Mouse (Mus musculus) 3134 (cell line): ENCODE results near the gene Gm28048.

Experiments
- DNase-seq: peaks from one replicate; pipeline ENCODE4 v3.0.0-alpha.2; 2011; ENCODE audit warnings: low spot score; ENCODE audit not compliant: insufficient read length; ENCODE audit errors: extremely low read depth

Gene Gm28048

DNA sequence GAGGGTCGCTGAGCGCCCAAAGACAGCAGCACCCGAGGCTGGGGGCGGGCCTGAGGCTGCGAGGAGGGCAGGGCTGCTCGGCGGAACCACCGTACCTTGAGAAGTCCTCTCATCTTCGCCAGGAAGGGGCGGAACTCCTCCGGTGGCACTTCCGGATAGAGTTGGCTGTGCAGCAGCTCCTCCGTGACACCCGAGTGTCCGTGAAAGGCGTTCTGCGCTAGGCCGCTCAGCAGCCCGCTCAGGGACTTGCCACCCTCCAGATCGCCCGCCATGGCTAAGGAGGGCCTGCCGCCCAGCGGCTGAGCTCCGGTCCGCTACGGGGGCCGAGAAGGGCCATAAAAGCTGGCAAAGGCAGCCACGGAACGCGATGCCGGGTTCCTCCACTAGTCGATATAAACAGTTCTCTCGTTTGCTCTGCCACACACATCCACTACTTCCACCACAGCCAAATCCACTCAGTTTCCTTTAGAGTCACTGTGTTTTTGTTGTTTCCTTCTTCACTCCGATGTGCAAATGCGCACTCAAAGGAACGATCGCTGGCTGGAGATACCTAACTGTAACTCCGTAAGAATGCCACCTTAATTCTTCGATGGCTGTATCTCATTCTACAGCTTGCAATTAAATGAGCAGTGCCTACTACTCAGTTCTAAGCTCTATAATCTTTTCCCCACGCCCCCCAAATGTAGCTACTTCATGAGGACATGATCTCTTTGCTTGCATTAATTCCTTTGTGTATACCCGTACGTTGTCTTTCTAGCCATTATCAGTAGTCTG is at the start of gene Gm28048, which contains the start of gene Commd1:
Gene Gm28048, minus strand, starts transcription at position 107 of the 774 bp plus-strand sequence.
Gene Commd1, minus strand, starts transcription at position 399 of the 774 bp plus-strand sequence.
- DNase-seq, result peak; percentile 96

DNA sequence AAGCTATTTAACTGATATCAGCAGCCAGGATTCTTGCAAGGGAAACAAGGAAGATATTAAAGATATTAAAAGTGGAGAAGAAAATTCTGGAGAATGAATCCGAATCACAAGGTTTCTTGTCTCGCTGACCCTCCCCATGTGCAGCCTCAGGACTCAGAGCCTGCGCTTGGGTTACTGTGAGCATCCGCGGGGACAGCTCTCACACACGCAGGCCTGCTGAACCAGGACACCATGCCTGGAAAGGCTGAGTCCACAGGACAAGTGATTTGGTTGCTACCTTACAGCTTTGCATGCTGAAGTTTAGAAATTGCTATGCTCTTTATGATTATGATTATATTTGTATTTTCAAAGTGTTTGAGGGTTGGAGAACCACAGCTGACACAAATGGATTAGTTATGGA is 47.5 kb upstream of the Gm28048 start:
- DNase-seq, result no peak

DNA sequence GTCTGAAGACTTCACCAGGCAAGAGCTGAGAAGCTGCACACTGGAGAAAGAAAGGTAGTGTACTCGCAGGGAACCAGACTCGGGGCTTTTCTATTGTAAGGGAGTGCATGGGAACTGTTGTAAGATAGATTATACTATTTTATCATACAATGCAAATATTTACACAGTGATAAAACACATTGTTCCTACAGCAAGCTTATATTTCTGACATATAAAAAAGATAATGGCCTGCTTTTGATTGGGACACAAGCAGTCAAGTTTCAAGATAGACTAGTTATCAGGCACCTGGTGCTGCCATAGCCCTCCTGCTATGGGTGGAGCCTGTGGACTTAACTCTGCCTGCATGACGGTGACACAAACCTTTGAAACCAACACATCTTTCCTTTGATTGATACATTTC is 47.1 kb upstream of the Gm28048 start:
- no peak for DNase-seq

DNA sequence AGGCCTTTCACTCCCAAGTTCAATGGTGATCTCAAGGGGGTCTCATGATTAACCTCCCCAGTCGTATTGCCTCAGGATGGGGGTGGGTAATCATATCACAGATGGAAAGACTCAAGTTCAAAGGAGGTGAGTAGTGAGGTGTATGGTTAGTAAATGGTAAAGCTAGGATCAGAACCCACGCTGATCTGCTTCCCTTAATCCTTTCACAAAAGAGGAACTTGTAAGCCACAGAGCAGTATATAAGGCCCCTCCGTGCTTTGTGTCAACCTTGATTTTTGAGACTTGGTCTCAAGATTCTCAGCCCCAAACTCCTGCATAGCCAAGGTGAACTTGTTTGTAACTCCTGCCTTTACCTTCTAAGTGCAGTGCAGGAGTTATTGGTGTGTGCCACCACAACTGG is 42.3 kb upstream of the Gm28048 start:
- no peak for DNase-seq

DNA sequence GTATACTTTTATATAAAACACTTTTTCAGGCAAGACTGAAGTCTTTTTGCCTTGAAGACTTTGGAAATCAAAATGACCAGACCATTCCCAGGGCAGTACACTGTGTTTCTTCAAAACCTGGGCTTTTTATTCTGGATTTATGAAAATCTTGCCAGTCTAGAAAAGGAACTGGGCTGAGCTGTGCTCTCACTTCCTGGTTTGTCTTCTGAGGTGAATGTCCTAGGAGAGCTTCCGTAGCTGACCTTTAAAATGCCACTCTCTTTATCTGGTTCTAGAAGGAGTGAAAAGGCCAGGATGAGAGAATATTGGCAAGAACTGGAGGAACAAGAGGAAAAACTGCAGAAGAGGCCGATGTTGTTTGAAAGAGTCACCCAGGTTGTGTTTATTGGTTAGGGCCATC is 41.3 kb upstream of the Gm28048 start:
- DNase-seq, result no peak

DNA sequence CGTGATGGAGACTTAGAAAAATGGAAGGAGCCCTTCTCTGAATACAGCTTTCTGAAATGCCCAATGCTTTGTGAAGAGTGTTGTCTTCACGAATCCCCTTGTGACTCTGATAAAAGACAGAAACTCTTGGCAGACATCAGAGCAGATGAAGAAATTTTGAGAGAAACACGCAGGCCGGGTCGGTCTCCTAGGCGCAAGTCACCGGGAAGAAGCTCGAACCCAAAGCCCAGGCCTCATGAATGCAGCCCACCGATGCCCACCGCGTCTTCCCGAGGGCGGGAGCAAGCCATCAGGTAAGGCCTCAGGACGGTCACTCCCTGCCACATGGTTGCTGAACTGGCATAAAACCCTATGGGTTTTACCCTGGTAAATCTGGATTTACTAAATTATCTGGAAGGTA is 39.0 kb upstream of the Gm28048 start:
- no peak for DNase-seq

DNA sequence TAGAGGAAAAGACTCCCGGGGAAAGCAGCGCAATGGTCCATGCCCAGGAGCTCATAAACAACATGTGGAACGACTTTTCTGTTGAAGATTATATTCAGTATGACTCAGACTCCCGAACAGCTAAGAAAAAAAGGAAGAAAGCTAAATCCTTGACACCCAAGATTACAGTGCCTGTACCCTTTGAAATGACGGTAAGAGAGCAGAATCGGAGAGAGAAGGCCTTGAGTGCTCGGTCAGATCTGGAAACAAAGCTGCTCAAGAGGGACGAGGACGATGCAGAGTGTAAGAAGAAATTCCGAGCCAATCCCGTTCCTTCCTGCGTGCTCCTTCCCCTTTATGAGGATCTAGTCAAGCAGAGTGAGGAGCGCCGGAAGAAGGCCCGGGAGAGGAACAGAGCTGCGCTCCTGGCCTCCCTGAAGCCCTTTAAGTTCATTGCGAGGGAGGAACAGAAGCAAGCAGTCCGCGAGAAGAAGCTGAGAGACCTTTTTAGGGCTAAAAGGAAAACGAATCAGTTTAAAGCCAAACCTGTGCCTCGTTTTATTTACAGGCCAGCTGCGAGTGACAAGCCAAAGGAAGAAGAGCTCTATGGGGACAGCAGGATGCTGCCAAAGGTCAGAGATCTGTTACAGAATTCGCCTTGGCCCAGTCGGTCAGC is 38.4 kb upstream of the Gm28048 start:
- no peak for DNase-seq

DNA sequence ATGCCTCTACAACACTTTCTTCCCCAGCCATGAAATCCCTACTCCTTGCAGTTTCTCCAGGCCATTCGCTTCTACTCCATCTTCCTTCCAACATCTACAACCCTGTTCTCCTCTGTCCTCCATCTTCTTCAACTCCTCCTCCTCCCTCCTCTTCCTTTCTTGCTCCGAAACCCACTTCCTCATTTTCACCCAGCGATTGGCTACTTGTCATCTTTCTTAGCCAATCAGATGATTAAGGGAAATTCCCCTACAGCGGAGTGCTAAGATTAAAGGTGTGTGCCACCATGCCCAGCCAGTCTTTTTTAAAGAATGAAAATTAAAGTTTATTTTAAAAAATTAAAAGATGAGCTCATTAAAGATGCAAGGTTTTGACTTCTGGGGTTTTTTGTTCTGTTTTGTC is 36.1 kb upstream of the Gm28048 start:
- DNase-seq, result no peak

DNA sequence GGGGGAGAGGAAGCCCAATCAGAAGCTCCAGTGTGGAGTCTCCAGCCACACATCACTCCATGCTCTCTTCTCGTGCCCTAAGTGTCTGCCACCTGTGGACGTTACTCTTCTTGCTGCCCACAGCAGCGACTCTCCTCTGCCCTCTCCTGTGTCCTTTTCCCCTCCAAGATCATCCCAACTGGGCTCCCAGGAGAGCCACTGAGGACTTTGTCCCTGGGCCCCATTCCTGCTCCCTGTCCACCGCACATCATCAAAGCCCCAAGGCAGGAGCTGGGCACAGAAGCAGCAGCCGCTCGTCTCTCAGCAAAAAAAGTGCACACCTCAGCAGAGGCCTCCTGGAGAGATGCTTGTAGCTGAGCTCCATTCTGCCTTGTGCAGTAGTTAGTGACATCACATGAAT is 33.1 kb upstream of the Gm28048 start:
- DNase-seq, result no peak

DNA sequence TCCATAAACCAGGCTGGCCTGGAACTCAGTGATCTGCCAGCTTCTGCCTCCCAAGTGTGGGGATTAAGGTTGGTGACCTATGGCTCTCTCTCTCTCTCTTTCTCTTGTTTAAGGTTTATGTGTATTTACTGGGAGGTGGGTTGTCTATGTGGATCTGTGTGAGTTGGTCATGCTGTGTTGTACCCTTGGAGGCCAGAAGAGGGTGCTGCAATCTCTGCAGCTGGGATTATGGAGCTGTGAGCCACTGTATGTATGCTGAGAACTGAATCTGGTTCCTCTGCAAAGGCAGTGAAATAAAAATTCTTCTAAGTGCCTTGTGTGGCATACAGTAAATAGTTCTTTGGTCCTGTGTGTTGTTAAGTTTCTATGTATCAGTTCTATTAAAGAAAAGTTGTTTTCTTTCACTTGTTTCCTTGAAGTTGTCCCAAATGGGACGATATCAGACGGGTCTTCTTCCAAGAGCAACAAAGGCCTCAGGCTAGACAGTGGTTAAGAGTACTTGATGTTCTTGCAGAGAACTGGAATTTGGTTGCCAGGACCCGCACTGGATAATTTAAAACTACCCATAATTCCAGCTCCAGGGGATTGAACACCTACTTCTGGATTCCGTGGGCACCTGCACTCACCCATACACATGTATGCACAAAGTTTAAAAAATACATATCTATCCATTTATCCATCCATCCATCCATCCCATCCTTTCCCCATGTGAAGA is 31.8 kb upstream of the Gm28048 start:
- no peak for DNase-seq

DNA sequence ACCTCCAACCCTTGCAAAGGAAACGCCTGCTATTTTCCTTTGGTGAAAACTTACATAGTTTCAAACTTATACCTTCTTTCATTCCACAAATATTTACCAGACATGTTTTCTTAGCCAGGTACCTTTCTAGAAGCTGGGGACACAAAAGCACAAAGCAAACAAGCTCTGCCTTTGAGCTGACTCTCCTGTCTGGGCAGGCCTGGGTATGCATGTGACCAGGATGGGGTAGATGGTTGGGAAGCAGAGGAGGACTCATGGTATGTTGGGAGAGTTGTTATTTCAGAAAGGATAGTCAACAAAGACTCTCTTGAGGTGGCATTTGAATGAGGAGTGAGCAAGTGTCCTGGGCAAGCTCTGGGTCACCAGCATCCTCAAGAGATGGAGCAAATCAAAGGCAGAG is 31.2 kb upstream of the Gm28048 start:
- DNase-seq, result no peak

DNA sequence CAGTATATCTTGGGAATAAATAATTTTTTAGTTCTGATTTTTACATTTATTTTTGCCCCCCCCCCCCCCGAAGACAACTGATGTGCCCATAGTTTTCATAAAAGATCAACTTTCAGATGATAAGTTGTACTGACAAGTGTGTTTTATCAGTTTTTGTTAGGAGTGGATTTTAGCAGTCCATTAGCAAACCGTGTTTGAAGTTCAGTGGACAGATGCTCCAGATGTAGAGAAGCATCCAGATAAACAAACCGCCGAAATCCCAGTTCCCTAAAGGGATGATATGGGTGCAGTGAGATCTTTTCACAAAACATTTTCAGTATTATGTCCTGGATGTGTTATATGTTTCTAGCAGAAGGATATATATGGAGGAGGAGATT is 26.9 kb upstream of the Gm28048 start:
- DNase-seq, result no peak

DNA sequence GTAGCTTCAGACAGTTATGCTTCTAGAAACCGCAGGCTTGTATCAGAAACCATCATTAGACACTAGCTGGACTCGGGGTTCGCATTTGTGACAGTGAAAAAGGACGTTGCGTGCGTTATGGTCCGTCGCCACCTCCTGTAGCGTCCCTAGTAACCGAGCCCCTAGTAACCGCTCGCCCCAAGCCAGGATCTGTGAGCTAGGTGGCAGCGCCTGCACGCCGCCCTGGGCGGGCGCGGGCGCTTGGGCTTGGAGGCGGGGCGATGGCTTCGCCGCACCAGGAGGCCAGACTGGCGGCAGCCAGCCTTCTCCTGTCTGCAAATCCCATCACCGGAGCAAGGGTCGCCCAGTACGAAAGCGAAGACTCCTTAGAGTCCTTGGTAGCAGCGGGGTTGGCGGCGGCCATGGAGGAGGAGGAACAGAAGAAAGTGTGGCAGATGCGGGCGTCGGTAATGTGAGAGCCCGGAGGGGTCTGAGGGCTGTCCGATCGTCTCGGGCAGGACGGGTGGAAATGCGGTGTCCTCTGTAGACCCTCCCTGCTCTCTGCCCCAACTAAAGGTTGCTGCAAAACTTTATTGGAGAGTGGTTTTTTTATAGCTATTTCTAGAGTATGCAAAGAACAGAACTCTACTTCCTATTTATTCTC is 26.4 kb upstream of the Gm28048 start:
- DNase-seq, result peak; percentile 94

DNA sequence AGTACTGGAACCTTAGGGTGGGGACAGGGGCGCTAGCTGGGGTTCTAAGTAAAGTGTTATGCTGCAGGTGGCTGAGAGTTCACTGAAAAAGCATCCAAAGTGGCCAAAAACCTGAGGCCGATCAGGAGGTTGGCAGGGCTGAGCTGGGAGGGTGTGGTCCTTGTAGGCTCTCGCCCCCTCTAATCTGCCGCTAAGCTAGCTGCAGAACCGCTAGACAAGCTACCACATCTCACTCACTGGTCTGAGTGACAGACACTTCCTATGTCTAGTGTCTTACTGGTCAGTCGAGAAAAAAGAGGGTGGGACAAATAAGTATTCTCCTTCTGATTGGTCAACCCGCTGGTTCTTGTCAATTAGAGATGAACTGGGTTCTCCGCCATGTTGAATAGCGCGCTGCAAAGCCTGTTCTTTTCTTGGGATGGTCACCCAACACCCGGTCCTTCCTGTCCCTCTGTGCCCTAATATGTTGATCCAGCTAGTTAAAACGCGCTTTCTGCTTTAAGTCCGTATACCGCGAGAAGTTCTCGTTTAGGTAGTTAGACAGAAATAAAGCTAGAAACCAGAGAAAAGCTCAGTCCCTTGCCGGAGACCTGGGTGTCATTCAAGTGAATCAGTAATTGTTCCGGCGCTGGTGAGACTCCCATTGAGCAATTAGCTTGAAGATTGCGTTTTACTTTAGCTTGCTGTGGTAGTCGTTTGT is 25.7 kb upstream of the Gm28048 start, which contains the start of gene Fam161a:
Gene Fam161a, plus strand, starts transcription at position 51 of the 700 bp plus-strand sequence.
- DNase-seq, result peak; percentile 73

DNA sequence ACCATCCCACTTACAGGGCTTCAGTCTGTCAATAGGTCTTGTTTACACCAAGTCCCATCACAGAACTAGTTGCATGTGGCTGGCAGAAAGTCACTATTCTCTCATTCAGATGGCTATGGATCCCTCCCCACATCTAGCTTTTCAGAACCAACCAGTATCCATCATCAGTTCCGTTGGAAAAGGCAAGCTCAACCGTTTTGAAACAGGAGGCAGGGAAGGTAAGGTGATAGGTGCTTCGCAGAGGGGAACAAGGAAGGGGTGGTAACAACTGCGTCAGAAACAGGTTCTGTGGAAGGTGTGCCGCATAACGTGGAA is 25.2 kb upstream of the Gm28048 start:
- no peak for DNase-seq

DNA sequence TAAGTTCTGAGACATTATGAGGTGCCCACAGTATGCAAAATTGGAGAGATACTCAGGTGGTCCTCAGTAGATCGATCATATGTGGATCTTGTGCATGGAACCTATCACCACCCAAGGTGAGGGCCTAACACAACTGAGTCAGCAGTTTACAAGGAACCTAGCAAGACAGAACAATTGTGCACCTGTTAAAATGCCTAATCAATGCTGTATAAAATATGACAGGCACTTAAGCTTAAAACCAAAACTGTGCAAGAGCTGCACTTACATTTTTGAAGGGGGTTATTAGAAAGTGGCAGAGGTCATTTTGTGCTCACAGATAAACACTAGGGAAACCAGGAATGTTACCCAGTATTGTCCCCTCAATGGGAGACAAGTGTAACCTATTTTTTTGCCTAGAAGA is 23.4 kb upstream of the Gm28048 start:
- DNase-seq, result no peak

DNA sequence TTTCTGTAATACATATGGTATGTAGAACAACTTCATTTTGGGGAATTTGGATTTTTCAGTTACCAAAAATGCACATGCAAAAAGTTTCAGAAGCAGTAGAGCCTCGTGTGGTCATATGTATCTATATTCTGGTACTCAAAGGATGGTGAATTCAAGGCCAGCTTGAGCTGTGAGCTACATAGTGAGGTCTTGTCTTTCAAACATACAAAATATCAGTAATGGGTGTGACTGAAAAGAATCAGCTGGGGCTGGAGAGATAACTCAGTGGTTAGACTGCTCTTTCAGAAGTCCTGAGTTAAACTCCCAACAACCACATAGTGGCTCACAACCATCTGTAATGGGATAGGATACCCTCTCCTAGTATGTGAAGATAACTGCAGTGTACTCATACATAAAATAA is 16.4 kb upstream of the Gm28048 start:
- DNase-seq, result no peak

DNA sequence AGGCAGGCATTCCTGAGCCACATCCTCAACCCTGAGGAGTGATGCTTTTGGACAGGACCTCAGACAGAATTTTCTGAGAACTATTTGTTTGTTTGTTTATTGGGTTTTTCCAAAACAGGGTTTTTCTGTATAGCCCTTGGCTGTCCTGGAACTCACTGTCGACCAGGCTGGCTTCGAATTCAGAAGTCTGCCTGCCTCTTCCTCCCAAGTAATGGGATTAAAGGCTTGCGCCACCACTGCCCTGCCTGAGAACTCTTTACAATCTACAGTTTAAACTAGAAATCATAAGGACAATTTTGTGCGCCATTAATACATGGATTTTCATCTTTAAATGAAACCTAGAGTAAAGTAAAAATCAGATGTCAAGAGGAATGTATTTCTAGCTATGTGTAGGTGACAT is 13.6 kb upstream of the Gm28048 start:
- DNase-seq, result no peak

DNA sequence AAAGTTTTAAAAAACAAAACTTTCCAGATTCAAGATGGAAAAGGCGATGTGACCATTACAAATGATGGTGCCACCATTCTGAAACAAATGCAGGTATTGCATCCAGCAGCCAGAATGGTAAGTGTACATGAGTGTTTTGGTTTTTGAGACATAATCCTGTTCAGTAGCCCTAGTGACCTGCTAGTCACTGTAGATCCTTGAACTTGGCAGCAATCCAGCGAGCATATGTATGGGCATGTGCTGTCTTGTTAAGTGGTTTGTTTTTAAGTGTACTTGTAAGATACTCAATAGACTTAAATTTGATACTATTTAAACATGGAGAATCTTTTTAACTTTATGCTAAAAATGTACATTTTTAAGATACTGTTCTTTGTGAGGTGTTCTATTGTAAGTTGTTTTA is 12.4 kb upstream of the Gm28048 start:
- DNase-seq, result no peak

DNA sequence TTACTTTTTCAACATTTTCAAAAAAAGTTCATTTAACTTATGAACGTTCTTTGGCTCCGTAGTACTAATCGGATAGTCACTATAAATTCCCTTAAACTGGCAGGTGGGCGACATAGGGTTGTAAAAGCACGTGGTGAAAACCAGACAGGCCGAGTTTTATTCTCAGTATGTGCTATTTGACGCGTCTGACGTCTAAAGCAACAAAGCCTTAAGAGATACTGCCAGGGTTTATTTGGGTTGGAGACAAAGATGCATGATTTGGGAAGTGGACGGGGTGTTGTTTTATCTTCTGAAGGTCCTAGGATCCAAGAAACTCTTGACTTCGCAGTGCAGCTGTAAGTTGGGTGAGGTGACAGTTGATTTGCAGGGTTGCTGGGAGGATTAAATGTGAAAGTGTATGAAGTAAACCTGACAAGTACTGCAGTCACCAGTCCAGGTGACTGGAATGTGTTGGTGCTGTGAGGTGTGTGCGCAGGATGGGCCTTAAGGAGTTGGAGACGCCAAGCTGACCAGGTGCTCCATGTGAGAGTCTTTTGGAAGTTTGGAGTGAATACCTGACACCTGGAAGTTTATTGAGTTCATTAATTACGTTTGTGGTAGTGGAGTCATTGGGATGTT is 9.4 kb upstream of the Gm28048 start:
- no peak for DNase-seq
